Mouse (Mus musculus) frontal cortex, postnatal 25 days (tissue): ENCODE data around the gene Ltbp1.
A peak's percentile ranks its signal among the peaks of the same experiment; 100 is the strongest.

Source experiments
- DNase-seq, 2 experiments: peaks; one replicate each; pipeline ENCODE4 v3.0.0; 2022; ENCODE audit warnings: low spot score in 2 of 2

Gene Ltbp1

GRCm38 (mm10) chr17:75005281-75005684, at the start of gene Ltbp1:
TSS of gene Ltbp1 (plus strand) at chr17:75005568.
- peak in 1 of 2 experiments; percentile 38 for DNase-seq

GRCm38 (mm10) chr17:74959481-74960245, 45.7 kb upstream of the Ltbp1 start:
- DNase-seq = no peak

DNA sequence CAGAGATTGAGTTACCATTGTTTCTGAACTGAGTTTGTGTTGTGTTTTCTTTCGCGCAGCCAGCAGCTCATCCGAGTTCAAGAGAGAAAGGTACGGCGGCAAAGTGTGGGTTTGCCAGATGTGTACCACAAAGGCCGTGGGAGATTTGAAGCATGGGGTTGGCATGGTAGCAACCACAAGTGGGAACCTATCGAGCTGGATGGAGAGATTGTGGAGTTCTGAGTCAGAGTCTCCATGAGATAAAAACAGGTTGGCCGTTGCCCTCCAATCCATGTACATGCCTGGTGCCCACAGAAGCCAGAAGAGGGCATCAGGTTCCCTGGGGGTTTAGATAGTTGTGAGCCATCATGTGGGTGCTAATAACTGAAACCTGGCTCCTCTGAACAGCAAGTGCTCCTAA, 42.1 kb upstream of the Ltbp1 start:
- no peak for DNase-seq

DNA sequence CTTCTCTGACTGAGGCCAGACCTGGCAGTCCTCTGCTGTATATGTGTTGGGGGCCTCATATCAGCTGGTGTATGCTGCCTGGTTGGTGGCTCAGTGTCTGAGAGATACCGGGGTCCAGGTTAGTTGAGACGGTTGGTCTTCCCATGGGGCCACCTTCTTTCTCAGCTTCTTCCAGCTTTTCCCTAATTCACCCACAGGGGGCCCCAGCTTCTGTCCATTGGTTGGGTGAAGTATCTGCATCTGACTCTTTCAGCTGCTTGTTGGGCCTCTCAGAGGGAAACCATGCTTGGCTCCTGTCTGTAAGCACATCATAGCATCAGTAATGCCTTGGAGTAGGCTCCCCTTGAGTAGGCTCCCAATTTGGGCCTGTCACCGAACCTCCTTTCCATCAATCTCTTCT, 41.5 kb upstream of the Ltbp1 start:
- no peak for DNase-seq

DNA sequence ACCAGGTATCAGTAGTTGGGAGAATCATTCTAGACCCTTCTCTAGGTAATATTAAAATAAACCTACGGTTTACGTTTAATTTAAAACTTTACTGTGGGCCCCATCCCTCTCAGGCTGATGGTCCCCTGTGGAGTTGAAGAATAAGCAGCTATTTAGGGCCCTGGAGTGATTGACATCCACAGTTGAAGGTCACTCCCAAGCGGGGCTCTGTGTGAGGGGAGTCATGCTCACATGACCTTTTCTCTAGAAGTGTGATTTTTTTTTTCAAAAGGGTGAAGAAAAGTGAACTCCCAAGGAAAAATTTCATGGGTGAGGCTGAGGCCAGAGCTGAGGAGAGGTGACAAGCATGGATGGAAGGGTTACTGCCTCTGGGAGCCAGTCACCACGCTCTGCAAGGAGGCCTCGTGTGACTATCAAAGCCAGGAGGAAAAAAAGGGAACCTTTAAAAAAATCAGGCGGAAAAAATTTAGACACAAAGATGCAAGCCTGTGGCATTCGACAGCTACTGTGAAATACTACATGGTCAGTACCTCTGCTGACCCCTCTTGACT, 38.0 kb upstream of the Ltbp1 start:
- no peak for DNase-seq

GRCm38 (mm10) chr17:74968152-74968712, 37.1 kb upstream of the Ltbp1 start:
- DNase-seq = no peak

- DNase-seq = no peak
Observed at GRCm38 (mm10) chr17:74968738-74969271, 36.6 kb upstream of the Ltbp1 start.

DNA sequence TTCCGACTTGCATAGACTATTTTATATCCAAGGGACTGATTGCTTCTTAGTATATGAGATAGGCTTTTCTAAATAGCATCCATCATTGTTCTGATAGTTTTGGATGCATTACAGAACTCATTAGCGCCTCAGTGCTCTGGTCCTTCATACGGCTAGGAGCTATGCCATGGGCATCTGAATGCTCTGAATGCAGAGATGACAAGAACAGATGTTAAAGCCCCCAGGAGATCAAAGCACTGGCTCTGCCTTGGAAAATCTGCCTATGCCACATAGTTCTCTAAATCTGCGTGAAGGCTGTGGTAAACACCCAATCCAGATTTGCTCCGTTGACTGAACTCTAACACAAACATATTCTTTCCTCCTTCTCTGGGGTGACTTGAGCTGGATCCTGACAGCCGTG, 30.2 kb upstream of the Ltbp1 start:
- DNase-seq = no peak

DNA sequence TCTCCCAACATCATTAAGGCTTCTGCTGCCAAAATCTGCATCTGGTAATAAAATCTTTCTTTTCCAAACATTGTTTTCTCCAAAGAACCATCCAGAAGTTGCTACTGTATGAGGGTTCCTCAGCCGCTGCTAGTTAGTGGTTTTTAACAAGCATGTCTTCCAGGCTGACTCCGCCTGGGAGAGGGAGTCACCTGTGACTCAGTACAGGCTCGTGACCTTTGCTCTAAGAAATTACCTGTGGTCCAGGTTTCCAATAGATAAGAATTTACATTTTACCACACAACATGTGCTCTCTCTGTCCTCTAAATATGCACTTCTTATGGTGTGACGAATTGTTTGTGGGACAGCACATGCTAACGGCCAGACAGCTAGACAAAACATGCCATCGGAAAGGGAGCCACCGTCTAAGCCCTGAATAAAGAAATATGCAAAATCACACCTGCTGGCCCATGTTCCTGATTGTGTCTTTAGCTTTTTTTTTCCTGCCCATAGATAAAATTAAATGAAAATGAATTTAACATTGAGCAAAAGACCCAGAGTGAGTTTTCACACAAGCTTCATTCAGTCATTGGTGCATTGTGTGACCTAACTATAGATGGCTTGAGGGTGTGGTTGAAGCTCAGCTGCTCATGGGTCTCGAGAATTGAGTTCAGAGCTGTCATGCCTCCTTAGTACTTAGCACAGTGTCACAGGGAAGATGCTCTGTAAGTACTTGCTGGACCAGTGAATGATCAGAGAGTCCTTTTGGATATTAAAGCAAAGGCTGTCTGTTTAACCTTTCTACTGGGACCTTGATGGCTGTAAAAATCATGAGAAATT, 29.0 kb upstream of the Ltbp1 start:
- DNase-seq = no peak

- no peak for DNase-seq
Observed at GRCm38 (mm10) chr17:74979767-74980166, 25.6 kb upstream of the Ltbp1 start.

- no peak for DNase-seq
Observed at GRCm38 (mm10) chr17:74981703-74982102, 23.7 kb upstream of the Ltbp1 start.

GRCm38 (mm10) chr17:74982880-74983279, 22.5 kb upstream of the Ltbp1 start:
- DNase-seq = no peak

GRCm38 (mm10) chr17:74984071-74984470, 21.3 kb upstream of the Ltbp1 start:
- DNase-seq = no peak

- no peak for DNase-seq
Observed at GRCm38 (mm10) chr17:74984681-74985080, 20.7 kb upstream of the Ltbp1 start.

GRCm38 (mm10) chr17:74987067-74987466, 18.3 kb upstream of the Ltbp1 start:
- DNase-seq = no peak

GRCm38 (mm10) chr17:74989691-74990090, 15.7 kb upstream of the Ltbp1 start:
- no peak for DNase-seq

GRCm38 (mm10) chr17:74990561-74990960, 14.8 kb upstream of the Ltbp1 start:
- DNase-seq = no peak

DNA sequence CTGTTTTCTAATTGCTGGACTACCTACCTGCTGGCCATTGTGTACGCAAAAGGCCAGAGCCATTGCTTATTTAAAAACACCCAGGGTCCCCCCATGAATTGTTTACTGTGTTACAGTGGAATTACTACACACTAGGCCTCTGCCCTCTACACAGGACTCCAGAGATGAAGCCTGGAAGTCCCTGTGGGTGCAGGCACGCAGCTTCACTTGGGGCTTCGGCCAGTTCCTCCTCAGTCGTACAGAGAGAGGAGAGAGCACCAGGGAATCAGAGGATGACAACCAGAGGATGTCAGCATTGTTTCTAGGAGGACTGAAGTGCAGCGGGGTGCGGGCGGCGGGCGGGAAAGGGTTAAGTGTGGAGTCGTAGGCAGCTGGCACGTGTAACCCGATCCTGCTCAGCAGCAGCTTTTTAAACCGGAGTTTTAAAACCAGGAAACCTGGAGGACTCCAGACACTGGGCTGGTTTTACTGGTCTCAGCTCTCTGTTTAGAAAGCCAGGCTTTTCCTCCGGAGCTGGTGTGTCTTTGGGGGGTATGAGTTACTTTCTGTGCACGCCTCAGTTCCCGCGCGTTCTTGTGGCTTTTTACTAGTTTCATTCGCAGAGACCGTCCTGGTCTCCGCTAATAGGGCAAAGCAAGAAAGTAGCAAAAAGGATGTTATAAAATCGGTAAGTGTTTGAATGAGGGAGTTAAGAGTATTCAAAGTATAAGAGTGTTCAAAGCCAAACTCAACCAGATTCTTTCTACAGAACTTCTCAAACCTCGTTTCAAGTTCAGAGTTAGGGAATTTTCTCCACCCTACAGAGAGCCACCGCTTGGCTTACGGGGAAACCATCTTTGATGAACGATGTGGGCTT, 11.4 kb upstream of the Ltbp1 start:
- no peak for DNase-seq

GRCm38 (mm10) chr17:74994582-74994893, 10.8 kb upstream of the Ltbp1 start:
- no peak for DNase-seq

GRCm38 (mm10) chr17:74995266-74995665, 10.1 kb upstream of the Ltbp1 start:
- DNase-seq = no peak

DNA sequence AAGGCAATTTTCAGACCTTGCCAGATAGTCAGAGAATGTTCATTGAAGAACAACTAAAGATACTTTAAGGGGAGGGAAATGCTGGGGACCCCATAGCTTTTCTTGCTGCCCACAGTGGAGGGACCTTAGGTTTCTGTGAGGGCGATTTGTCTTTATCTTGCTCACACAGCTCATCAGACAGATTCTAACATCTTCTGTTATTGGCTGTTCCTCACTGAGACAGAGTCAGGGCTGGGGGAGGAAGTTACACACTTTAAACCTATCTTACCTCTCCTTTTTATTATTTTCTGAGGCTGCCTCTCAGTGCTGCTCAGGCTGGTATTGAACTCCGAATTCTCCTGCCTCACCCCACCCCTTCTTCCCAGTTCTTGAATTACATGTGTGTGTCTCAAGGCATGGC, 5.3 kb upstream of the Ltbp1 start:
- DNase-seq = no peak
